Mouse (Mus musculus) kidney, adult 18-20 months (tissue): ENCODE data around the gene Cstf3.
"Not testable (repeated sequence)": the region's sequence is repeated elsewhere in the genome, so short reads cannot be mapped to it uniquely, and the experiment has no call there.

Source experiments
- DNase-seq: peaks from one replicate; pipeline ENCODE4 v3.0.0; 2021

Gene Cstf3

GRCm38 (mm10) chr2:104590068-104590828, at the start of gene Cstf3:
TSS of gene Cstf3 (plus strand) at chr2:104590523.
- peak; percentile 99 for DNase-seq

GRCm38 (mm10) chr2:104556711-104557110, 33.6 kb upstream of the Cstf3 start:
- DNase-seq, result not testable (repeated sequence)

GRCm38 (mm10) chr2:104557722-104558121, 32.6 kb upstream of the Cstf3 start:
- DNase-seq, result no peak

- DNase-seq, result no peak
Measured at GRCm38 (mm10) chr2:104558326-104558725, 32.0 kb upstream of the Cstf3 start.

- DNase-seq, result no peak
Measured at GRCm38 (mm10) chr2:104558938-104559337, 31.4 kb upstream of the Cstf3 start.

GRCm38 (mm10) chr2:104559591-104560380, 30.5 kb upstream of the Cstf3 start:
- DNase-seq, result no peak

GRCm38 (mm10) chr2:104561386-104561785, 28.9 kb upstream of the Cstf3 start:
- no peak for DNase-seq

DNA sequence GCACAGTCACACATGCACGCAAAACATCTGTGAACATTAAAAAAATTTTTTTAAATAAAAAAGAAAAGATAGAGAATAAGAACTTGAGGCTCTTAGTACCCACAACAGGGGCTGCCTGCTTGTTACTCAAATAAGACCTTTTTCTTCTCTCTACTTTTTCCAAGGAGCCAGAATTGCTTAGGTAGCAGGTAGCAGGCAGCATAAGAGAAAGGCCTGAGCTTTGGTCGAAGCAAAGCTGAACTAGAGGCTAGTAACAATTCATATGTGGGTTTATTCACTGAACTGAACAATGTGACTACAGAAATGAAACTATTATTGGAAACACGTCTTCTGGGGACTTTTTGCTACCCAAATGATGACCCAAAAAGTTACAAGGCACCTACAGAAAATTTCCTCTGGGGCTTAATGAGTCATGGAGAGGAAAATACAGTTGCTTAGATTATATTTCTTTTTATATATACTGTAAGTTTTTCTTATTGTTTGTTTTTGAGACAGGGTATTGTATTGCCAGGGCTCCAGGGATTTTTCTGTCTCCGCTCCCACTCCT, 28.3 kb upstream of the Cstf3 start:
- DNase-seq, result no peak

DNA sequence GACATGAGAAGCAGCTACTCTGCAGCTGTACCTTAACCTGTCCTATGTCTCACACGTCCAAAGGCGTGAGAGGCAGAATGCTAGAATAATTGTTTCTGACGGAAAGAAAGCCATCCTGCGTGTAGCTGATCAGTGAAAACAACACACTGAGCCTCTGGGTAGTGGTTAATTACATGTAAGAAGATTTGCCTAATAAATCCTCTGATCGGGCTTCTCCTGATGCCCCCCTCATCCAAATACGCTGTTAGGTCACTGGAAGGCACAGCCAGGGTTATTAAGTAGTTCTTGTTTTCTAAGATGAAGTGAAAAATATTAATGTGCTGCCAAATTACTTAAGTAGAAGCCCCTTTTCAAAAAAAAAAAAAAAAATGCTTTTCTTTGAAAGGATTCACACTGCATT, 18.3 kb upstream of the Cstf3 start:
- no peak for DNase-seq

DNA sequence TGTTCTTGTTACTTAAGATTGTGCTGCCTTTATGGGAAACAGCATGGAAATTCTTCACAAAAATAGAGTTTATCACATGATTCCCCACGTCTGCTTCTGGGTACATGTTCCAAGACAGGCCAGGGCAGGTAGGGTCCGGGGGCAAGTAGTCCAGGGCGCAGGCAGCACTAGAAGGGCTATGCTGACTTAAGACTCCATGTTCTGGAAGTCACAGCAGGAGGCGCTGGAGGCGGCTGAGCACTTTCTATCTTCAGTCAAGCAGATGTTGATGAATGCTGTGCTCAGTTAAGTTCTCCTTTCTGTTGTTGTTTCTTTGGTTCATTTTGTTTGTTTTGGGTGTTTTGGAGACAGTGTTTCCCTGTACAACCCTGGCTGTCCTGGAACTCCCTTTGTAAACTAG, 14.1 kb upstream of the Cstf3 start:
- DNase-seq, result no peak

DNA sequence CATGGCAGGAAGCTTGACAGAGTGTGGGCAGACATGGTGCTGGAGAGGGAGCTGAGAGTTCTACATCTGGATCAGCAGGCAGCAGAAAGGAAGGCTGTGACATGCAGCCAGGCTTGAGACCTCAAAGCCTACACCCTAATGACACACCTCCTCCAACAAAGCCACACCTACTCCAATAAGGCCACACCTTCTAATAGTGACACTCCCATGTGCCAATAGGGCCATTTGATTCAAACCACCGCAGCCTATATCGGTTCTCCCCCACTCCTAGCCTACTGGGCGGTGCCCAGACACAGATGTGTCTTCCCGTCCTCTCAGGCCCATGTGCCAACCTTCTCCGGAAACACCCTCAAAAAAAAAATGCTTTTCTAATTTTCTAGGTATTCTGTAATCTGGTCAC, 12.3 kb upstream of the Cstf3 start:
- DNase-seq, result no peak

GRCm38 (mm10) chr2:104578836-104579604, 11.3 kb upstream of the Cstf3 start:
- DNase-seq, result no peak

DNA sequence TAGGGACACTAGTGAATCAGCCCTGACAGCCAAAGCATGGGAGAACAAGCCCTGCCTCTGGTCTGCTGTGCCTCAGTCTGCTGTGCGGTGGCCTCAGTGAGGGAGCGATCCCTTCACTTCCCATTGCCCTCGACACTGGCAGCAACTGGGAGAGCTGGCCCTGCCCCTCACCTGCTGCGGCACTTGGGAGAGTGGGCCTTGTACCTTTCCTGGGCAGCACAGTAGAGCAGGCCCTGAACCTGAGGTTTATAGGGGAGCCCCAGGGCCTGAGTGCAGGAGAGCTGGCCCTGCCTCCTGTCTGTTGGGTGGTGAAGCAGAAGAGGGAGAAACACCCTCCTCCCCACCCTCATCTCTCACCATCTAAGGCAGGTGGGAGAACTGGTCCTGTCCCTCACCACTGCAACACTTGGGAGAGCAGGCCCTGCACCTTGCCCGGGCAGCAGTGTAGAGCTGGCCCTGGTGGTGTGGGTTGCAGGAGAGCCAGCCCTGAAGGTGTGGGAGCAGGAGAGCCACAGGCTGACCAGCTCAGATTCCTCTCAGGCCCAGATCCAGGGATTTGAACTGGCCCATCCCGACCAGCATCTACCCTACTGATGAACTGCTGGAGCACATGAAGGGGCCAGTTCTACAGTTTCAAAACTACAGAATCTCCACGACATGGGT, 10.4 kb upstream of the Cstf3 start:
- DNase-seq, result no peak

DNA sequence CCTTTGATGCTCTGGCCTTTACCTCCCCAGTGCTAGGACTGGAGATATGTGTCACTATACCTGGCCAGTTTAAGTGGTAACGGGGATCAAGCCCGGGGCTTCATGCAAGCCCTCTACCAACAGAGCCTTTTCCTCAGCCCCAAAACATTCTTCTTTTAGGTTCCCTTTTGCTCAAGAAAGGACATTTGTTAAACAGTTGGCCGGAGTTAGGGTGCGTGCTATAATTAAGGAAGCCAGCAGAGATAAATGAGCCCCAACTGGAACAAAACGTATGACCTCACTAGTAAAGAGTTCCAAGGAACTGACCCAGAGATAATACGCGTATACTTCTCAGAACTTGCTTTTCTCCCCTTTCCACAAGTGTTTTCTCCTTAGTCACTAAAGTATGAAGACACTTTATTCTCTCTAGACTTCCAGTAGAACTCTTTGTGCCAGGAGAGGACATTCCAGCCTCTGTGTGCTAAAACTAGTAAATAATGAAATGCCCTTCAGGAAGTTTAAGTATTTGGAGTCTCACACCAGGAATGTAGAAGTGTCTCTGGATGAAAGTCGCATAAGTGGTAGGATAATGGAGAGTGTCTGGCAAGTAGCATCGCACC, 8.9 kb upstream of the Cstf3 start:
- DNase-seq, result no peak

DNA sequence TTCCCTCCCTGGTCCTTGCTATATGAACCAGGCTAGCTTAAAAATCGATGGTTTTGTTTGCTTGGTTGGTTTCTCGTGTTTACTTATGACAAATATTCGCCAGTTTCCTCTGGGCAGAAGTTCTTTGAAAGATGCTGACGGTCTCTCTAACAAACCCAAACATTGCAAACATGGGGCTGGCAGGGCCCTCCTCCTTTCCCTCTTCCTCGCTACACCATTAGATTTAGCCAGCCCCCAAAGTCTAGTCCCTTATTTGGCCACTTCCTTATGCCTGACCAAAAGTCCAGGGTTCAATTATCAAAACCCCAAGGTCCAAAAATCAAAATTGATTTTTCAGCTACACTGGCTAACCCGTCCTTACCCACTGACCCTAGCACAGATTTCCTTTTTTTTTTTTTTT, 7.3 kb upstream of the Cstf3 start:
- DNase-seq, result no peak

DNA sequence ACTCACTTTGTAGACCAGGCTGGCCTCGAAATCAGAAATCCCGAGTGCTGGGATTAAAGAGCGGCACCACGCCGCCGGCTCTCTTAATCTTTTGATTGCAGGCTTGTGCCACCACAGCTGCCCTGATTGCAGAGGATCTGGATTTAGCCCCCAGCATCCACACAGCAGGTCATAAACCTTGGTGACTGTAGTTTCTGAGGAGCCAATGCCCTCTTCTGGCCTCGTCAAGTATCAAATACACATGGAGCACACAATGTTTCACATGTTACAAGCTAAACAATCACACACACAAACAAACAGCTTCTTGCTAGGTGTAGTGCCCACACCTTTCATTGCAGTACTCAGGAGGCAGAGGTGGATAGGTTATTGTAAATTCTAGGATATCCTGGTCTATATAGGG, 6.1 kb upstream of the Cstf3 start:
- DNase-seq, result no peak

GRCm38 (mm10) chr2:104585645-104586044, 4.7 kb upstream of the Cstf3 start:
- DNase-seq, result no peak

- no peak for DNase-seq
Measured at GRCm38 (mm10) chr2:104588552-104588951, 1.8 kb upstream of the Cstf3 start.

DNA sequence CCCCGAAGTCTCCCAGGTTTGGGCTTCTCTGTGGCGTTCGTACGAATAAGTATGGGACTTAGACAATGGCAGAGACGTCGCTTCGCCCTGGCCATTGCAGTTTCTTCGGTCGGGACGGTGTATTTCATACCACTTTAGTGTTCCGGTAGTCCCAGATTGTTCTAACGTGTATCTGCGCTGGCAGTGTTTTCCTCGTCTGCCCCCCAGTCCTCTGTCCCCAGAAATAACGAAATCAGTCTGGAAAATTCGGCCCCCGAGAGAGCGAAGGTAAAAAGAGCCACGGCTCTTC, 450 bp downstream of the Cstf3 start:
- DNase-seq, result no peak

GRCm38 (mm10) chr2:104591141-104591540, 818 bp downstream of the Cstf3 start:
- no peak for DNase-seq

GRCm38 (mm10) chr2:104595063-104595462, 4.7 kb downstream of the Cstf3 start:
- DNase-seq, result no peak

- DNase-seq, result no peak
Measured at GRCm38 (mm10) chr2:104603431-104603830, 13.1 kb downstream of the Cstf3 start.

- DNase-seq, result no peak
Measured at GRCm38 (mm10) chr2:104604718-104605117, 14.4 kb downstream of the Cstf3 start.
